Mouse (Mus musculus): Measurements from ENCODE around the gene Polr2i.

DNA sequence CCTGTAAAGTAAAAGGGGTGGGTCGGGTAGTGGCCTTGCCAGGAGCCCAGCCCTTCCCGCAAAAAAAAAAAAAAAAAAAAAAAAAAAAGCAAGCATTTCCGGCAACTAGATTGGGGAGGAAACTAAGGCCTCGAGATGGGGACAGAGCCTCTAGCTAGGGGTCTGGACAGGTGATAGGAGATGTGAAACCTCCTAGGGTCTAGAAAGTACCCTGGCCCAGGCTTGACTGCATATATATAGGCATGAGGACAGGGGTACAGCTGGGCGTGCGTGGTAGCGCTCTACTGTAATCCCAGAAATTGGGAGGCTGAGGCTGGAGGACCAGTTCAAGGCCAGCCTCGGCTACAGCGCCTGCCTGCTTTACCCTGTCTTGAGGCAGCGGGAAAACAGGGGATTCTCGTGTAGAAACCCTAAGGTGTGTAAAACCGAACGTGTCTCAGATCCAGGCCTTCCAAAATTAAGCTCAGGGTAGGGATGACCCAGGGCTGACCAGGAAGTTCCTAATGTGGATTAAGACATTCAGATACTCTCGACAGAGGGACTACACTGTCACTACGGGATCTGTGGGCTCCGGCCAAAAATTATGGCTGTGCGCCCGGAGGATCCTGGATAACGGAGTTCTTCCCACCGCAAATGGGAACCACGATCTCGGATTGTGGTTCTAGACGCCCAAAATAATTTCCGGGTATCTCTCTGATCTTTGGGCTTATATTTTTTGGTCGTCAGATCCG, 37.5 kb upstream of the Polr2i start:
- TF ChIP-seq CTCF (IDR thresholded peaks at IDR 0.05; ENCODE audit: insufficient read depth, low read depth, low read length) (0 out of 2 replicates have a peak, but pooled peaks have one; percentile 2), POLR2A (IDR thresholded peaks at IDR 0.05; ENCODE audit: insufficient read depth, low read depth, low read length) (no peak)

Data from olfactory bulb, adult 2 months (tissue).